Mouse (Mus musculus): ENCODE results near the gene Atpif1. TPM values are rescaled to one million over a fixed set of nuclear protein-coding genes. Genes with fewer than 3 reads are reported as not detected.

Atpif1 gene
- polyA plus RNA-seq (2015; fragmentation: Nextera tagmentation; extraction: Ambion mirVana): 1,940 and 2,281 TPM in 2 replicates

GRCm38 (mm10) chr4:132532981-132533916, at the start of gene Atpif1:
Atpif1 (minus strand) TSS chr4:132533659.

GRCm38 (mm10) chr4:132563965-132564364, 30.5 kb upstream of the Atpif1 start, which contains the start of gene Ptafr:
Ptafr (plus strand) TSS chr4:132564067.

DNA sequence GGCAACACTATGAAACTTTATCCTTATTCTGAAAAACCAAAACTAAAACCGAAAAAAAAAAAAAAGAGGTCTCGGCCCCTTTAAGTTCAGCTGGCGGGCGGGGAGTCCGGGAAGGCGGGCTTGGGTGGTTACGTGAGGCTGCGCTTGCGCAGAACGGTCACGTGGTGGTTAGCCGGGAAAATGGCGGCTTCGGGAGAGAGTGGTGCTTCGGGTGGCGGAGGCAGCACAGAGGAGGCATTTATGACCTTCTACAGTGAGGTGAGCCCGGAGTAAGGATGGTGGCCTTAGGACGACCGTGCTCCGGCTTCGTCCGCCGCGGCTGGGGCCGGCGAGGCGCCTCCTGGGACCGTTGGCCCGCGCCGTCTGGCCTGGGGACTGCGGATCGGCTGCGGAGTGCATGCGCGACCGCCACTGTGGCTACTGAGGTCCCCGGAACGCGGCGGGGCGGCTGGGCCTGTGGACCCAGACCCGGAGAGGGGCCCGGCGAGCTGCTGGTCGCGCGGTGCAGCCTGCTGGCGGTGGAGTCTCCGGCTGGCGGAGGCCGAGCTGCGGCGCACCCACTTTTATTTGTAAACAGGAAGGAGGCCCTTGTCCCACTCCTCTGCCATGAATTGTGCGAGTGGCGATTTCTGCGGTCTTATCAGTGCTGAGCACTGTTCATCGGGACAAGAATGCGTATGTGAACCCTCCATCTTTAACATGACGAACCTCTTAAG, 2.1 kb upstream of the Atpif1 start, which contains the start of gene Dnajc8:
Dnajc8 (plus strand) TSS at position 145 of the 716 bp plus-strand sequence.

GRCm38 (mm10) chr4:132510352-132510798, 23.1 kb downstream of the Atpif1 start, which contains the start of gene Sesn2:
Sesn2 (minus strand) TSS chr4:132510501.

Other genes with a start within 250 kb of the Atpif1 start
- gene Rab42, start 230.3 kb downstream of the Atpif1 start, polyA plus RNA-seq (2015; fragmentation: Nextera tagmentation; extraction: Ambion mirVana): 1.8 and 2.1 TPM in 2 replicates
- gene Trnau1ap, start 204.1 kb downstream of the Atpif1 start, polyA plus RNA-seq (2015; fragmentation: Nextera tagmentation; extraction: Ambion mirVana): 42.4 and 44.6 TPM in 2 replicates
- 69.5 and 69.8 TPM in 2 replicates for gene Rcc1, start 180.1 kb downstream of the Atpif1 start, polyA plus RNA-seq (2015; fragmentation: Nextera tagmentation; extraction: Ambion mirVana)
- 11.8 and 13.4 TPM in 2 replicates for gene Phactr4, start 111.2 kb downstream of the Atpif1 start, polyA plus RNA-seq (2015; fragmentation: Nextera tagmentation; extraction: Ambion mirVana)
- 19.8 and 22.6 TPM in 2 replicates for gene Med18, start 69.7 kb downstream of the Atpif1 start, polyA plus RNA-seq (2015; fragmentation: Nextera tagmentation; extraction: Ambion mirVana)
- 7.0 and 9.7 TPM in 2 replicates for gene Sesn2, start 23.2 kb downstream of the Atpif1 start, polyA plus RNA-seq (2015; fragmentation: Nextera tagmentation; extraction: Ambion mirVana)
- gene Dnajc8, start 1.9 kb upstream of the Atpif1 start, polyA plus RNA-seq (2015; fragmentation: Nextera tagmentation; extraction: Ambion mirVana): 167 and 176 TPM in 2 replicates
- gene Ptafr, start 30.4 kb upstream of the Atpif1 start, polyA plus RNA-seq (2015; fragmentation: Nextera tagmentation; extraction: Ambion mirVana): 4.8 and 6.3 TPM in 2 replicates
- 10.1 and 10.3 TPM in 2 replicates for gene Eya3, start 105.3 kb upstream of the Atpif1 start, polyA plus RNA-seq (2015; fragmentation: Nextera tagmentation; extraction: Ambion mirVana)
- gene Xkr8, start 198.9 kb upstream of the Atpif1 start, polyA plus RNA-seq (2015; fragmentation: Nextera tagmentation; extraction: Ambion mirVana): 2.6 and 3.9 TPM in 2 replicates
- gene Smpdl3b, start 223.6 kb upstream of the Atpif1 start, polyA plus RNA-seq (2015; fragmentation: Nextera tagmentation; extraction: Ambion mirVana): 0.75 and 1.0 TPM in 2 replicates
- gene Rpa2, start 234.7 kb upstream of the Atpif1 start, polyA plus RNA-seq (2015; fragmentation: Nextera tagmentation; extraction: Ambion mirVana): 110 and 126 TPM in 2 replicates